Mouse (Mus musculus) MEL (cell line): Measurements from ENCODE around the gene Msi2.

Experiments used
- CTCF ChIP-seq, 3 experiments: IDR thresholded peaks in 2 of 3; conservative IDR thresholded peaks in 1 of 3; 2 replicates each; pipeline ENCODE4 v1.5.1; 2011 to 2012; ENCODE audit warnings: low read length in 3 of 3, low read depth in 2 of 3, mild to moderate bottlenecking in 2 of 3, improper control_type of control experiment in 1 of 3, inconsistent platforms in 1 of 3, mixed read lengths in 1 of 3, moderate library complexity in 1 of 3; ENCODE audit not compliant: control insufficient read depth in 1 of 3, insufficient read depth in 1 of 3, poor library complexity in 1 of 3, severe bottlenecking in 1 of 3
- E2F4 ChIP-seq: IDR thresholded peaks from 2 replicates; pipeline ENCODE4 v1.6.1; 2011; ENCODE audit warnings: low read depth, low read length, improper control_type of control experiment, borderline replicate concordance
- ELF1 ChIP-seq: IDR thresholded peaks from 2 replicates; pipeline ENCODE4 v1.6.1; 2014; ENCODE audit warnings: low read depth, mild to moderate bottlenecking, inconsistent platforms, low read length, improper control_type of control experiment, moderate library complexity
- EP300 ChIP-seq, 2 experiments: IDR thresholded peaks; 2 replicates each; pipeline ENCODE4 v1.6.1; 2011; ENCODE audit warnings: improper control_type of control experiment in 2 of 2, low read length in 2 of 2, low read depth in 1 of 2, mild to moderate bottlenecking in 1 of 2
- ETS1 ChIP-seq: IDR thresholded peaks from 2 replicates; pipeline ENCODE4 v1.6.1; 2012; ENCODE audit warnings: low read depth, mild to moderate bottlenecking, inconsistent platforms, low read length, improper control_type of control experiment, moderate library complexity
- MXI1 ChIP-seq: IDR thresholded peaks from 2 replicates; pipeline ENCODE4 v1.6.1; 2011; ENCODE audit warnings: mild to moderate bottlenecking, low read depth, low read length, improper control_type of control experiment
- POLR2A ChIP-seq, 2 experiments: IDR thresholded peaks; 2 replicates each; pipeline ENCODE4 v1.6.1; 2011 to 2012; ENCODE audit warnings: low read length in 2 of 2, mild to moderate bottlenecking in 2 of 2, control low read depth in 1 of 2, improper control_type of control experiment in 1 of 2, low read depth in 1 of 2, moderate library complexity in 1 of 2; ENCODE audit not compliant: control insufficient read depth in 1 of 2, insufficient read depth in 1 of 2, poor library complexity in 1 of 2
- USF1 ChIP-seq: IDR thresholded peaks from 2 replicates; pipeline ENCODE4 v1.6.1; 2014; ENCODE audit warnings: low read depth, mild to moderate bottlenecking, inconsistent platforms, low read length, improper control_type of control experiment, moderate library complexity

- TF ChIP-seq ELF1: no peak
- no peak for TF ChIP-seq MXI1
- TF ChIP-seq EP300 (IDR thresholded peaks at IDR 0.05; ENCODE audit: low read depth in 1 of 2, low read length in 2 of 2): no peak
- TF ChIP-seq POLR2A (IDR thresholded peaks at IDR 0.05; ENCODE audit: control insufficient read depth in 1 of 2, insufficient read depth in 1 of 2, low read depth in 1 of 2, low read length in 2 of 2, poor library complexity in 1 of 2): no peak
- no peak for TF ChIP-seq USF1
- TF ChIP-seq E2F4: no peak
- TF ChIP-seq CTCF (IDR thresholded peaks at IDR 0.05 in 2 of 3, conservative IDR thresholded peaks at IDR 0.05 in 1 of 3; ENCODE audit: control insufficient read depth in 1 of 3, insufficient read depth in 1 of 3, low read depth in 2 of 3, low read length in 3 of 3, poor library complexity in 1 of 3, severe bottlenecking in 1 of 3): peak; percentile 8 to 45 (median 28); a peak in 4 of 6 replicates
- no peak for TF ChIP-seq ETS1
These were observed 78.5 kb downstream of the Msi2 start for GRCm38 (mm10) chr11:88639862-88640261.
